Mouse (Mus musculus): ENCODE measurements at regions not wholly inside any gene's neighbourhood (a gene's known extent, or its start where the extent isn't known, plus 50 kb on each side); places are given as distances from the start of the nearest gene placed in this dataset.

- peak; percentile 98 for DNase-seq (ENCODE audit: low read depth, low spot score)
These were observed 164.8 kb upstream of the Dpt start for GRCm38 (mm10) chr1:164631679-164632078.

GRCm38 (mm10) chr1:164628840-164629239, 167.6 kb upstream of the Dpt start:
- peak; percentile 98 for DNase-seq (ENCODE audit: low read depth, low spot score)

DNA sequence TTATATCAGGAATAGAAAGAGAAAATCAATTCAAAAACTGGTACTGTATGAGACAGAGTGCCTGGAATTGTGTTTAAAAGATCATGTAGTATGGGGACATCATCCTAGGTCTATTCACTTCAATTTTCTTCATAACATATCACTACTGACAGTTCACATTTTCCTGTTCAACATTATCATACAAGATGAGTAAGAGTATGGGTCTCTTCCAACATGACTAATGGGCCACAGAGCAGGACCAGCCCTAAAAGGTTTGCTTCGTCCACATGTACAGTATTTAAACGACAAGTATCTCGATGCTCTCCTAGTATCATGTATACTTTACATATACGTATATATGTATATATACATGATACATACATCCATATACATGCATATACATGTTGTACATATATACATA, 164.8 kb upstream of the Atp1b1 start:
- DNase-seq (ENCODE audit: low read depth, low spot score) = peak; percentile 78

GRCm38 (mm10) chr1:164622417-164622816, 164.3 kb upstream of the Atp1b1 start:
- peak; percentile 87 for DNase-seq (ENCODE audit: low read depth, low spot score)

- DNase-seq (ENCODE audit: low read depth, low spot score) = peak; percentile 52
These were observed 162.0 kb upstream of the Atp1b1 start for GRCm38 (mm10) chr1:164620129-164620528.

GRCm38 (mm10) chr1:164617871-164618270, 159.7 kb upstream of the Atp1b1 start:
- DNase-seq (ENCODE audit: low read depth, low spot score) = no peak

GRCm38 (mm10) chr1:164607061-164607460, 148.9 kb upstream of the Atp1b1 start:
- DNase-seq (ENCODE audit: low read depth, low spot score) = no peak

DNA sequence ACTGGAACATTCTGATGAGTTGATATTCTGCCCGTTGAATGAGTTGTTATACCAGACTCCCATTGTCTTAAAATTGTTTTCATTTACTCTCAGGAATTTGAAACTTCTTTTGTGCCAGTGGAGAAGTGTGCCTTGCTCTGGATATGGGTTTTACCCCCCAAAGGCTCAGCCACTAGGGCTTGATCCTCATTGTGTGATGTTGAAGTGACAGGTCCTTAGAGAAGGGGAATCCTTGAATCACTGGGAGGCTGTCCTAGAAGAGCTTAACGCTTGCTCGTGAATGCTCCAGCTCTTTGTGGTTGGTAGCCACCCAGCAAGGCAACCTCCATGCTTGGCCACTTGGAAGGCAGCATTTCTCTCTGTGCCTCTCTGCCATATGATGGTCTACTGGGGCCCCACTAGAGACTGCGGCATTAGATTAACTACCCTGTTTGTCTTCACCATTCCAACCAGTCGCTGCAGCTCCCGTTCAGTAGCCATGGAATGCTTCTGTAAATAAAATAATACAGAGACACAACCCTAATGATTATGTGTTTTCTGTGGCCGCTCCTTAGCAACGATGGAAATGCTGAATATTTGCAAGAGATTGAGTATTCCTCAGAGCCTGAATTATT, 148.1 kb upstream of the Atp1b1 start:
- DNase-seq (ENCODE audit: low read depth, low spot score) = no peak

GRCm38 (mm10) chr1:164603433-164603832, 145.3 kb upstream of the Atp1b1 start:
- DNase-seq (ENCODE audit: low read depth, low spot score) = no peak

- no peak for DNase-seq (ENCODE audit: low read depth, low spot score)
These were observed 144.4 kb upstream of the Atp1b1 start for GRCm38 (mm10) chr1:164602568-164602967.

DNA sequence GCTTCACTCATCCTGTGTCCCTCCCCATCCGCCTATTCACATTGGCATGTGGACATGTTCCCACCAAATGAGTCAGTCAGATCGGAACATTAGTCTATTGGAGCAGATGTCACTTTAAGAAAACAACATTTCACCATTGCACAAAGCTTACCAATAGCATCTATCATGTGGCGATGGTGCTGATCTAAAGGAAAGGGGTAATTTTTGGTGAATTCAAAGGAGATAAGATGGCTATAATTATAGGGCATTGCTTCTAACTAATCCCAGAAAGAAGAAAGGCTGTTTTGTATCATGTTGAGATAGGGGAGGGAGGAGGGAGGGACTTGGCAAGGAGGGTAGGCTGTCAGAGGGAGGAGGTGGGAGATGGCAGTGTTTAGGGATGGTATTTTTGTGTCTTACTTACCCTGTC, 132.1 kb upstream of the Atp1b1 start:
- peak; percentile 52 for DNase-seq (ENCODE audit: low read depth, low spot score)

GRCm38 (mm10) chr1:164586066-164586989, 128.2 kb upstream of the Atp1b1 start:
- DNase-seq (ENCODE audit: low read depth, low spot score) = no peak

- no peak for DNase-seq (ENCODE audit: low read depth, low spot score)
These were observed 118.8 kb upstream of the Atp1b1 start for GRCm38 (mm10) chr1:164576856-164577489.

GRCm38 (mm10) chr1:164573639-164574038, 115.5 kb upstream of the Atp1b1 start:
- no peak for DNase-seq (ENCODE audit: low read depth, low spot score)

- DNase-seq (ENCODE audit: low read depth, low spot score) = no peak
These were observed 114.0 kb upstream of the Atp1b1 start for GRCm38 (mm10) chr1:164572183-164572582.

DNA sequence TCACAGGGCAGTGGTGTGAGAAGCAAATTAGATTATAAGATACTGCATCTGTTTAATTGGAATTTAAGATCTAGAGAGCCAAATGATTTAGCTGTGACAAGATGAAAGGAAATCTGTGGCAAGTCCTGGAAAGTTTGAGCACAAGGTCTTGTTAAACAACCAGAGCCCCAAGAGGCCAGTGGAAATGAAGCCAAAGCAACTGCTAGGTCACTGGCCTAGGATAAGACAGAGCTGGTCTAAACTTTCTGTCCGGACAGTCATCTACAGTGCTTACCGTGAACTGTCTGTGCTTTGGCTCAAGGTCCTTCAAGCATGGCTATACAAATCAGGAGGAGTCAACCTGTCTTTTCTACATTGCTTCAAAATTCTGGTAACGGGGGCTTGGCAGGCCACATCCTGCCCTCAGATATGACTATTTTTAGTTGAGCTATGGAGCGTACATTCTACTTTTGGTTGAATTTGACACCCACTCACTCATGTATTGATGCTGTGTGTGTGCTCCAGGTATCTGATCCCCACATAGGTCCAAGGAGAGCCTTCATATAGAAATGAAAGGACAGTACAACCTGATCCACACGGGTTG, 113.4 kb upstream of the Atp1b1 start:
- DNase-seq (ENCODE audit: low read depth, low spot score) = no peak

DNA sequence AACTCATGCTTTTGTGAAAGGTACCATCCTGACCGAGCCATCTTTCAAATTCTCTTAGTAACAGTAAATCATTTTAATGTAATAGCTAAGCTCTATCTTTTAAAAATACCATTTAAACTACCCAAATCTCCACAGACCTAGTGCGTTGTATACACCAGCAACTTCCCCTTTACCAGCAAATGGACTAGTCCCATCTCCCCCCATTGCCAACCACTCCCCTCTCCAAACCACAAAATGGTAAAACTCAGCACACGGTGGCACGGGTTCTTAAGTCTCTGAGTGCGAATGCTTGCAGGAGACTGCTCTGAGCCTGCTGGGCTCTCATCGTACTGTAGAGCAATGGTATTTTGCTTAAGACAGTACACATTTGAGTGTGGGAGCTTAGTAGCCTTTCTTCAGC, 106.7 kb upstream of the Atp1b1 start:
- no peak for DNase-seq (ENCODE audit: low read depth, low spot score)

DNA sequence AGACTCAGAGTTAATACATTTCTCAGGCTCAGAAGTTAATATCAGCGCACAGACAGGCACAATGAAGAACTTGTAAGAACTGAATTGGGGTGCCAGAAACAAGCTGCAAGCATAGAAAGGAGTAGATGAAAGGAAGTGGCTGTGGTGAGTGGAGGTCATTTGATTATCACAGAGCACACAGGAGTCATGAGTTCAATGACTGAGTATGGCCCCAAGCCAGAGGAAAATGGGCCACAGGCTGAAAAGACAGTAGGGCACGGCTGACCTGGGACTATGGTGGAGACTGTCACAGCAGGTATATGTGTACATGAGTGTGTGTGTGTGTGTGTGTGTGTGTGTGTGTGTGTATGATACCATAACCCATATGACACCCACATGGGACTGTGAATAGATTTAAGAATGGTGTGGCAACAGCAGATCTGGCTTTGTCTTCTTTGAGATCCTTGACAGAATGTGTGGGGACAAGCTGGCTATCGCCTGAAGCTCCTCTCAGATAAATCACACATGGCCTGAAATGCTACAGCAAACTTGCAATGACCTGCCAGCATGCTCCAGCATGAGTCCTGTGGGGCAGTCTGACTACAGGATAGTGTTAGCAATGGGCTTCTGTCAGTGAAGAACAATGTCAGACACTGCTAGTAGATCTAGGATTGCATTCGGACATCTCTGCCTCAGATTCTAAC, 101.5 kb upstream of the Atp1b1 start:
- DNase-seq (ENCODE audit: low read depth, low spot score) = no peak

DNA sequence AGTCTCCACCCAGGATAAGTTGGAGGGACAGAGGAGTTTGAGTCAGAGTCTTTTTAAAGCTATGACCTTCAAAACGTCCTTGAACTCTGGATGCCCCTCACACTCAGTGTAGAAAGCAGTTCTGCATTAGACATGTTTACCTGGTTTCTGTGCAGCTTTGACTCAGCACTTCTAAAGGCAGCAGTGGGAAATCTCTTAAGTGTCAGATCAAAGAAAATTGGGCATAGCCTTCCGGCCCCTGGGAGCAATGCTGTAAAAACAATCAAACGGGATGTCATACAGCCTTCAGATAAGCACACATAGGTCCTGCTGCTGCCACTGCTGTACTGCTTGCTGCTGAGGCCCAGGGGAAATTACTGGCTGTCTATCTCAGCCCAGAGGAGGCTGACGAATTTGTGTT, 94.5 kb upstream of the Atp1b1 start:
- no peak for DNase-seq (ENCODE audit: low read depth, low spot score)

DNA sequence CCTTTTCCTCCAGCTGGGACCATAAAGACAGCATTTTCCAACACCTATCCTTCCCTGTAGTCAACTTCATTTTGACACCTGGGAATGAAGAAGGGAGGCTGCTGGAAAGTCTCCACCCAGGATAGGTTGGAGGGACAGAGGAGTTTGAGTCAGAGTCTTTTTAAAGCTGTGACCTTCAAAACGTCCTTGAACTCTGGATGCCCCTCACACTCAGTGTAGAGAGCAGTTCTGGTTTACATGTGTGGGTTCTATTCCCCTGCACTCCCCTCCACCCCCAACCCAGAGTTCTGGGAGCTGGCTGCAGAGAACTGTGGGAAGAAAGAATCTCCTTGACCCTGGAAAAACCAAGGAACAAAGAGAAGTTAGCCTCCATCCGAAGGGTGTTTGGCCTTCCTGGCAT, 92.9 kb upstream of the Atp1b1 start:
- DNase-seq (ENCODE audit: low read depth, low spot score) = no peak

GRCm38 (mm10) chr1:164550596-164550995, 92.4 kb upstream of the Atp1b1 start:
- peak; percentile 77 for DNase-seq (ENCODE audit: low read depth, low spot score)

GRCm38 (mm10) chr1:164548071-164548470, 89.9 kb upstream of the Atp1b1 start:
- DNase-seq (ENCODE audit: low read depth, low spot score) = no peak

Measured in 3T3-L1 (cell line).